Mouse (Mus musculus) midbrain, embryonic 15.5 days (tissue): ENCODE data around the gene Hist1h4j. TPM values are rescaled to one million over a fixed set of nuclear protein-coding genes. Genes with fewer than 3 reads are reported as not detected.
"Not testable (repeated sequence)": the region's sequence is repeated elsewhere in the genome, so short reads cannot be mapped to it uniquely, and the experiment has no call there.

Experiments
- ATAC-seq: fragments of 200-750 bp; cut with Nextera tagmentation; replicated peaks from 2 replicates; pipeline ENCODE4 v1.8.0; 2017; ENCODE audit warnings: moderate TSS enrichment
- H3K27ac ChIP-seq: fragments of 300-500 bp; sonication (generic); 2 replicates; pipeline ENCODE4 v1.5.1; 2015; ENCODE audit warnings: mild to moderate bottlenecking, inconsistent platforms
- H3K27me3 ChIP-seq: fragments of 300-500 bp; sonication (generic); replicated peaks from 2 replicates; pipeline ENCODE4 v1.6.1; 2015; ENCODE audit warnings: inconsistent platforms
- H3K36me3 ChIP-seq: fragments of 300-500 bp; sonication (generic); replicated peaks from 2 replicates; pipeline ENCODE4 v1.6.1; 2015; ENCODE audit warnings: inconsistent platforms
- H3K4me1 ChIP-seq: fragments of 300-500 bp; sonication (generic); 2 replicates; pipeline ENCODE4 v1.6.1; 2015; ENCODE audit warnings: inconsistent platforms
- H3K4me2 ChIP-seq: fragments of 300-500 bp; sonication (generic); 2 replicates; pipeline ENCODE4 v1.6.1; 2015; ENCODE audit warnings: inconsistent platforms, mild to moderate bottlenecking, moderate library complexity
- H3K4me3 ChIP-seq: fragments of 300-500 bp; sonication (generic); 2 replicates; pipeline ENCODE4 v1.5.1; 2015; ENCODE audit warnings: mild to moderate bottlenecking, inconsistent platforms
- H3K9ac ChIP-seq: fragments of 300-500 bp; sonication (generic); 2 replicates; pipeline ENCODE4 v1.6.1; 2015; ENCODE audit warnings: mild to moderate bottlenecking, inconsistent platforms
- H3K9me3 ChIP-seq: fragments of 300-500 bp; sonication (generic); 2 replicates; pipeline ENCODE4 v1.6.1; 2016; ENCODE audit warnings: inconsistent platforms
- WGBS: fragments of 180-500 bp; shearing (Covaris S2); methylation state at CpG from one replicate; pipeline ENCODE4 v1.1.7; 2015; ENCODE audit warnings: mixed read lengths; 5-methylcytosine and 5-hydroxymethylcytosine counted together
- polyA plus RNA-seq: library from polyadenylated mRNA; unstranded; fragments of >200 nt; fragmentation: Nextera tagmentation; extraction: Ambion mirVana; gene quantifications from 2 replicates; pipeline ENCODE4 v1.2.1, GENCODE M21; 2015

Gene Hist1h4j
- polyA plus RNA-seq: 0.93 TPM in 1 of 2 replicates, not detected in the other

DNA sequence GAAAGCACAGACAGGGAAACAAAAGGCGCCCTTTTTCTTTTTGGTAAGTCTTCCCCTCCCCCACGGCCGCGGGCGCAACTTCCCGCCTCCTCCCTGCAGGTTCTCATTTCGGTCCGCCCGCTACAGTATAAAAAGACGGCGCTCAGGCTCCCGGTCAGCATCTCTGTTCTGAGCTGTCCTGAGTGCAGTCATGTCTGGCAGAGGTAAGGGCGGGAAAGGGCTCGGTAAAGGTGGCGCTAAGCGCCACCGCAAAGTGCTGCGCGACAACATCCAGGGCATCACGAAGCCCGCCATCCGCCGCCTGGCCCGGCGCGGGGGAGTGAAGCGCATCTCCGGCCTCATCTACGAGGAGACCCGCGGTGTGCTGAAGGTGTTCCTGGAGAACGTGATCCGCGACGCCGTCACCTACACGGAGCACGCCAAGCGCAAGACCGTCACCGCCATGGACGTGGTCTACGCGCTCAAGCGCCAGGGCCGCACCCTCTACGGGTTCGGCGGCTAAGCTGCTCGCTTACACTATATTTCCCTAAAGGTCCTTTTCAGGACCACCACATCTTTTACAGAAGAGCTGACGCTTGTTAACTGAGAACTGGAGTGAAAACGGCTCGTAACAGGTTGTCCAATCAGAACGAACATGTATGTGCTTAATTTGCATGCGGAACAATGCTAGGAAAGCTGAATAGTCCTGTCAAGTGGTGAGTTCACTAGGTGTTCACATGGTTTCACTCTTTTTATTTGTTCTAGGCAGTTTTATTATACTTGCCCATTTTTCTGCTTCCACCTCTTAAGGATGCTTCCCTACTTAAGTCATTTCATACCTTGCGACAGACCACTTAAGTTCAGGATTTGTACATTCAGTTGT lies at the start of gene Hist1h4j:
Gene Hist1h4j, plus strand, starts transcription at position 159 of the 862 bp plus-strand sequence.
- Histone ChIP-seq H3K4me1 (peaks cover 12% of the 10 kb centered on the region), H3K9ac (peak within 1 kb of the TSS; percentile 57), H3K4me2 (peak within 1 kb of the TSS; percentile 79), H3K4me3 (peak within 1 kb of the TSS; percentile 49), H3K27ac (peak within 1 kb of the TSS; percentile 98)
- WGBS: under 1% methylated on average over 50 of the region's 56 CpGs
- ATAC-seq: peak; percentile 91
- H3K9me3 ChIP-seq, H3K36me3 ChIP-seq, H3K27me3 ChIP-seq: not testable (repeated sequence)

- Histone ChIP-seq H3K4me1 (no peaks in the 10 kb centered on the region), H3K4me2 (no peak within 1 kb of the TSS), H3K27me3 (no peaks in the 10 kb centered on the region), H3K36me3 (no peaks in the 10 kb centered on the region), H3K9ac (no peak within 1 kb of the TSS), H3K27ac (no peak within 1 kb of the TSS), H3K9me3 (no peaks in the 10 kb centered on the region), H3K4me3 (no peak within 1 kb of the TSS)
- no peak for ATAC-seq
Measured at GRCm38 (mm10) chr13:21697811-21698210, 37.1 kb upstream of the Hist1h4j start, which contains the start of gene Olfr1359. Olfr1359 (plus strand) TSS chr13:21698111.

- no peaks in the 10 kb centered on the region for H3K4me1 ChIP-seq
- no peaks in the 10 kb centered on the region for H3K27me3 ChIP-seq
- no peak overlapping the region for H3K4me3 ChIP-seq
- ATAC-seq: no peak
- no peak overlapping the region for H3K27ac ChIP-seq
- H3K4me2 ChIP-seq: no peak overlapping the region
- no peak overlapping the region for H3K9ac ChIP-seq
- no peaks in the 10 kb centered on the region for H3K36me3 ChIP-seq
- WGBS: 77% methylated on average over 4 of the region's 4 CpGs
- no peaks in the 10 kb centered on the region for H3K9me3 ChIP-seq
Measured at GRCm38 (mm10) chr13:21706669-21707068, 28.2 kb upstream of the Hist1h4j start.

GRCm38 (mm10) chr13:21710031-21710711 lies 24.7 kb upstream of the Hist1h4j start:
- Histone ChIP-seq H3K36me3 (no peaks in the 10 kb centered on the region), H3K9me3 (no peaks in the 10 kb centered on the region), H3K4me1 (peaks cover 4% of the 10 kb centered on the region), H3K27ac (peak overlapping the region; percentile 63), H3K27me3 (no peaks in the 10 kb centered on the region), H3K4me3 (peak overlapping the region; percentile 47), H3K4me2 (peak overlapping the region; percentile 77), H3K9ac (peak overlapping the region; percentile 31)
- ATAC-seq: peak; percentile 88
- WGBS: 0% methylated on average over 32 of the region's 32 CpGs

- Histone ChIP-seq H3K4me1 (peaks cover 9% of the 10 kb centered on the region), H3K36me3 (no peaks in the 10 kb centered on the region), H3K27me3 (no peaks in the 10 kb centered on the region), H3K27ac (no peak overlapping the region), H3K9ac (peak overlapping the region; percentile 29), H3K4me3 (peak overlapping the region; percentile 47), H3K4me2 (peak overlapping the region; percentile 77), H3K9me3 (no peaks in the 10 kb centered on the region)
- 2% methylated on average over 22 of the region's 22 CpGs for WGBS
- ATAC-seq: peak; percentile 89
Measured at GRCm38 (mm10) chr13:21710821-21711525, 23.9 kb upstream of the Hist1h4j start.

GRCm38 (mm10) chr13:21711698-21712097 lies 23.2 kb upstream of the Hist1h4j start:
- 23% methylated on average over 4 of the region's 4 CpGs for WGBS
- peak overlapping the region; percentile 47 for H3K4me3 ChIP-seq
- ATAC-seq: no peak
- H3K27me3 ChIP-seq: no peaks in the 10 kb centered on the region
- peaks cover 9% of the 10 kb centered on the region for H3K4me1 ChIP-seq
- no peaks in the 10 kb centered on the region for H3K9me3 ChIP-seq
- no peaks in the 10 kb centered on the region for H3K36me3 ChIP-seq
- no peak overlapping the region for H3K9ac ChIP-seq
- no peak overlapping the region for H3K27ac ChIP-seq
- peak overlapping the region; percentile 77 for H3K4me2 ChIP-seq

DNA sequence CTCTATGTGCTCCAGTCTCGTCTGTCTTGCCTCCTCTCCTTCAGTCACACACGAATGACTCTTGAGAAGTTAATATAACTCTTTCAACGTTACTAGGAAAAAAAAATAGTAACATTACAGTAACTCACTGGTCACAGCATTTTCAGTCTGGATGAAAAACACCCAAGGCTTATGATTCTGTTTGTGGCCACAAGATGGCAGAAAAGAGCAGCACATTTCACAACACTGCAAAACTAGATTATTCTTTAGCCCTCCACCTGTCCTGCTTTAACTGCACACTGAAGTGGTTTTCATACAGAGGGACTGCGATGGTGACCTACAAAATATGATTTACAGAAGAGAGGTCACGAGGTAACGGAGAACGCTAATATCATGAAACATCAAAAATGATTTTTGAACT lies 20.1 kb upstream of the Hist1h4j start:
- no peaks in the 10 kb centered on the region for H3K9me3 ChIP-seq
- no peak for ATAC-seq
- no peaks in the 10 kb centered on the region for H3K27me3 ChIP-seq
- H3K4me1 ChIP-seq: peaks cover 24% of the 10 kb centered on the region
- no peaks in the 10 kb centered on the region for H3K36me3 ChIP-seq
- H3K27ac ChIP-seq: peak overlapping the region; percentile 91; the same call in 1 of the 2 replicates
- H3K9ac ChIP-seq: peak overlapping the region; percentile 1; the same call in 1 of the 2 replicates
- peak overlapping the region; percentile 78 for H3K4me2 ChIP-seq
- peak overlapping the region; percentile 44 for H3K4me3 ChIP-seq
- 2% methylated on average over 7 of the region's 7 CpGs for WGBS

GRCm38 (mm10) chr13:21715131-21715863 lies 19.6 kb upstream of the Hist1h4j start:
- Histone ChIP-seq H3K9me3 (no peaks in the 10 kb centered on the region), H3K4me2 (peak overlapping the region; percentile 78), H3K4me1 (peaks cover 24% of the 10 kb centered on the region), H3K27me3 (no peaks in the 10 kb centered on the region), H3K9ac (peak overlapping the region; percentile 1; the same call in 1 of the 2 replicates), H3K4me3 (peak overlapping the region; percentile 44), H3K27ac (peak overlapping the region; percentile 91), H3K36me3 (no peaks in the 10 kb centered on the region)
- no peak for ATAC-seq
- WGBS: under 1% methylated on average over 22 of the region's 22 CpGs

GRCm38 (mm10) chr13:21715864-21716539 lies 18.9 kb upstream of the Hist1h4j start, which contains the start of the genes Hist1h2bl and Hist1h2ai:
Hist1h2bl (minus strand) TSS chr13:21716143.
Hist1h2ai (plus strand) TSS chr13:21716422.
- under 1% methylated on average over 37 of the region's 50 CpGs for WGBS
- Histone ChIP-seq H3K4me3 (peak within 1 kb of the TSS; percentile 44), H3K9ac (peak within 1 kb of the TSS; percentile 52), H3K4me1 (peaks cover 27% of the 10 kb centered on the region), H3K27ac (peak within 1 kb of the TSS; percentile 91), H3K4me2 (peak within 1 kb of the TSS; percentile 78)
- not testable (repeated sequence) for H3K36me3 ChIP-seq, H3K9me3 ChIP-seq, H3K27me3 ChIP-seq
- ATAC-seq: peak; percentile 96

GRCm38 (mm10) chr13:21716540-21717391 lies 18.1 kb upstream of the Hist1h4j start:
- Histone ChIP-seq H3K4me3 (peak overlapping the region; percentile 44), H3K27ac (peak overlapping the region; percentile 91), H3K4me1 (peaks cover 30% of the 10 kb centered on the region), H3K4me2 (peak overlapping the region; percentile 78), H3K9ac (peak overlapping the region; percentile 52)
- H3K36me3 ChIP-seq, H3K27me3 ChIP-seq, H3K9me3 ChIP-seq: not testable (repeated sequence)
- peak; percentile 4; the same call in 1 of the 2 replicates for ATAC-seq
- 0% methylated on average over 16 of the region's 38 CpGs for WGBS
